Mouse (Mus musculus) myocyte (in vitro differentiated cells): ENCODE data around the gene Cpeb1.

Experiments used
- POLR2A ChIP-seq: IDR thresholded peaks from one replicate; pipeline ENCODE4 v1.6.1; 2011; ENCODE audit warnings: low read depth, mild to moderate bottlenecking, control low read depth, moderate library complexity; ENCODE audit not compliant: insufficient read length
- SRF ChIP-seq: IDR thresholded peaks from one replicate; pipeline ENCODE4 v1.6.1; 2011; ENCODE audit warnings: low read depth; ENCODE audit not compliant: control insufficient read depth, insufficient read length
- TCF3 ChIP-seq: IDR thresholded peaks from one replicate; pipeline ENCODE4 v1.6.1; 2011; ENCODE audit warnings: low read depth, control low read depth; ENCODE audit not compliant: insufficient read length

DNA sequence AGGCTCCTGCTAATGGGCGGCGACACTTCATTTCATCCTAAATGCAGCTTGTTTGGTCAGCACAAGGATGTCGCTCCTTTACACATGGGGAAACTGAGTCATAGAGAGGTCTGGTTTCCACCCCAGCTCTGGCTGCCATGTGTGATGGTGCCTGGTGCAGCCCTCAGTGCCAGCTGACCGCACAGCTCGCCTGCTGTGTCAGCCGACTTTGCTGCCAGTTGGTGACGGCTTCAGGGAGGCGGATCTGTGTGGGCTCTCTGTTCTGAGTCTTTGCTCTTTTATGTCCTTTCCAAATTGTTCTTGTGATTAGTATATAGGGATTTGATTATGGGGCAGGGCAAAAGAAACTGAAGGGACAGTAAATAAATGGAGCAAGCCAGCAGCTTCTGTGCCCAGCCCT lies 147.5 kb downstream of the Cpeb1 start:
- no peak for TF ChIP-seq SRF
- TF ChIP-seq POLR2A = no peak
- no peak for TF ChIP-seq TCF3
